Mouse (Mus musculus) CH12F3 (cell line): Measurements from ENCODE around the gene Arhgef3.

Experiments
- in situ Hi-C: fragments of 300-500 bp; cut with MboI; formaldehyde crosslinking; loops from 2 replicates; pipeline ENCODE4 v1.14.3; 2020; ENCODE audit warnings: low sequenced_read_pairs

Arhgef3 gene

GRCm38 (mm10) chr14:27298875-27299274, 184.2 kb downstream of the Arhgef3 start:
- in situ Hi-C loops, result no loop called here

GRCm38 (mm10) chr14:27299705-27300104, 185.0 kb downstream of the Arhgef3 start:
- in situ Hi-C loops, result no loop called here

- in situ Hi-C loops, result no loop called here
Observed at GRCm38 (mm10) chr14:27301768-27302499, 187.2 kb downstream of the Arhgef3 start.

- in situ Hi-C loops, result no loop called here
Observed at GRCm38 (mm10) chr14:27303294-27303693, 188.6 kb downstream of the Arhgef3 start.

GRCm38 (mm10) chr14:27304408-27304807, 189.7 kb downstream of the Arhgef3 start:
- in situ Hi-C loops, result no loop called here

- in situ Hi-C loops, result no loop called here
Observed at GRCm38 (mm10) chr14:27308761-27309160, 194.1 kb downstream of the Arhgef3 start.

GRCm38 (mm10) chr14:27310559-27311242, 196.0 kb downstream of the Arhgef3 start:
- in situ Hi-C loops, result no loop called here

GRCm38 (mm10) chr14:27312380-27312779, 197.7 kb downstream of the Arhgef3 start:
- in situ Hi-C loops, result no loop called here

- in situ Hi-C loops, result no loop called here
Observed at GRCm38 (mm10) chr14:27315737-27316136, 201.0 kb downstream of the Arhgef3 start.

- in situ Hi-C loops, result no loop called here
Observed at GRCm38 (mm10) chr14:27317146-27317545, 202.4 kb downstream of the Arhgef3 start.

GRCm38 (mm10) chr14:27319386-27319785, 204.7 kb downstream of the Arhgef3 start:
- in situ Hi-C loops, result no loop called here

- in situ Hi-C loops, result no loop called here
Observed at GRCm38 (mm10) chr14:27322041-27322440, 207.3 kb downstream of the Arhgef3 start.

GRCm38 (mm10) chr14:27324689-27325088, 210.0 kb downstream of the Arhgef3 start:
- in situ Hi-C loops, result no loop called here

- in situ Hi-C loops, result no loop called here
Observed at GRCm38 (mm10) chr14:27325537-27325936, 210.8 kb downstream of the Arhgef3 start.

- in situ Hi-C loops, result no loop called here
Observed at GRCm38 (mm10) chr14:27327862-27328261, 213.2 kb downstream of the Arhgef3 start.

GRCm38 (mm10) chr14:27328952-27329351, 214.3 kb downstream of the Arhgef3 start:
- in situ Hi-C loops, result no loop called here

GRCm38 (mm10) chr14:27331490-27332035, 216.9 kb downstream of the Arhgef3 start:
- in situ Hi-C loops, result no loop called here

- in situ Hi-C loops, result no loop called here
Observed at GRCm38 (mm10) chr14:27332359-27332987, 217.8 kb downstream of the Arhgef3 start.

- in situ Hi-C loops, result no loop called here
Observed at GRCm38 (mm10) chr14:27335331-27336207, 220.9 kb downstream of the Arhgef3 start.
